Mouse (Mus musculus): Measurements from ENCODE around the gene Abcc6. TPM values are rescaled to one million over a fixed set of nuclear protein-coding genes. Genes with fewer than 3 reads are reported as not detected.

Abcc6 gene
- polyA plus RNA-seq, 1 experiment from 2014 or later, result 1.3 TPM

DNA sequence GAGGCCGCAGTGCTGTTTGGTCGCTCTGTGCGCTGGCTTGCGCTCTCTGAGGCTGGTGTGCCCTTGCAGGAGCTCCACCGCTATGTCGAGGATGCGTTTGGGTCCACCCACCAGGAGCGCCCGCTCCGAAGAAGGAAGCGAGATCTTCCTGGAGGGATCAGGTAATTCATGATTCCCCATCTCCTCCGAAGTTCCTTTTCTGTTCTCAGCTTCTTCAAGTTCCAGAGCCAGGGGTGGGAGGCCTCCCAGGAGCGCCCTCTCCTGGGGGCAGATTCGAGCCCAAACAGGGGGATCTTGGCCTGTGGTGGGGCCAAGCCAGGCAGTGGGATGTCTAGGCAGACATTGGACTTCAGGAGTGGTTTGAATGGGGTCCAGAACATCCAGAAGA, 105.7 kb downstream of the Abcc6 start:
- no peak for ATAC-seq (ENCODE audit: insufficient read depth, low FRiP score, low read depth)
- 28% methylated on average over 14 of the region's 14 CpGs for WGBS
- Histone ChIP-seq H3K36me3 (no peaks in the 10 kb centered on the region), H3K9ac (no peak overlapping the region), H3K27me3 (replicated peaks) (no peaks in the 10 kb centered on the region), H3K27ac (peak overlapping the region; percentile 94; the same call in 1 of the 2 replicates), H3K9me3 (no peaks in the 10 kb centered on the region), H3K4me1 (peaks cover 32% of the 10 kb centered on the region), H3K4me2 (peak overlapping the region; percentile 64), H3K4me3 (replicated peaks) (peak overlapping the region; percentile 47)

DNA sequence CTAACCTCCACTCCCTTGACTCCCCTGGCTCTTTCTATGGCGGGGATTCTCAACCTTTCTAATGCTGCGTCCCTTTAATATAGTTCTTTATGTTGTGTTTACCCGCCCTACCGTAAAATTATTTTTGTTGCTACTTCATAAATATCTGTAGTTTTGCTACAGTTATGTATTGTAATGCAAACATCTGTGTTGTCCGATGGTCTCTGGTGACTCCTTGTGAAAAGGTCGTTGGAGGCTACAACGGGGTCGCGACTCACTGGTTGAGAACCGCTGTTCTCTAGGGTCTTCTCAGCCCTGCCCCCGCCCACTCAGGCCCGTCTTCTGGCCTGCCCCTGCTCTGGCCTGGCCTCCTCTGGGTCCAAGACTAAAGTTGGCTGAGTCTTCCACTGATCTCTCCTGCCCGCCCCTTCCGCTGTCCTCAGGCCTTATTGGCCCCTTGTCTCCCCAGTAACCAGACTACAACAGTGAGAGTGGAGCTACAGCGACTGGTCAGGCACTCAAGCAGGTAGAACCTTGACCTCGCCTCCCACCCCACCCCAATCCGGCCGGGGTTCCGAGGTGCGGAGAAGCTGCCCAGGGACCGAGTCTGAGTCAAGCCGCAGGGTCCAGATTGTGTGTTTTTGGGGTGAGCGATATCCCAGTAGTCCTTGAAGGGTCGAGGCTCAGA, 106.2 kb downstream of the Abcc6 start, which contains the start of gene Ccdc114:
Gene Ccdc114 (plus strand): TSS at position 311 of the 667 bp plus-strand sequence.
- WGBS, result 9% methylated on average over 24 of the region's 24 CpGs
- peak; percentile 66 for ATAC-seq (ENCODE audit: insufficient read depth, low FRiP score, low read depth)
- H3K9ac ChIP-seq, result no peak within 1 kb of the TSS; the same call in 1 of the 2 replicates
- peak within 1 kb of the TSS; percentile 94 for H3K27ac ChIP-seq
- peaks cover 37% of the 10 kb centered on the region for H3K4me1 ChIP-seq
- no peaks in the 10 kb centered on the region for H3K27me3 ChIP-seq (replicated peaks)
- H3K9me3 ChIP-seq, result no peaks in the 10 kb centered on the region
- H3K4me2 ChIP-seq, result peak within 1 kb of the TSS; percentile 64
- no peaks in the 10 kb centered on the region for H3K36me3 ChIP-seq
- peak within 1 kb of the TSS; percentile 47 for H3K4me3 ChIP-seq (replicated peaks)

- peaks cover 38% of the 10 kb centered on the region for H3K4me1 ChIP-seq
Measured at GRCm38 (mm10) chr7:45922928-45923761, 107.0 kb downstream of the Abcc6 start.

GRCm38 (mm10) chr7:45921950-45922600, 108.0 kb downstream of the Abcc6 start:
- Histone ChIP-seq H3K4me1 (peaks cover 49% of the 10 kb centered on the region), H3K4me3 (replicated peaks) (no peak overlapping the region; the same call in 1 of the 2 replicates), H3K36me3 (peaks cover 3% of the 10 kb centered on the region; the same call in 1 of the 2 replicates), H3K27me3 (replicated peaks) (no peaks in the 10 kb centered on the region), H3K4me2 (peak overlapping the region; percentile 64), H3K9me3 (no peaks in the 10 kb centered on the region), H3K9ac (no peak overlapping the region), H3K27ac (peak overlapping the region; percentile 94)
- no peak for ATAC-seq (ENCODE audit: insufficient read depth, low FRiP score, low read depth)
- WGBS, result 78% methylated on average over 12 of the region's 12 CpGs

More at GRCm38 (mm10) chr7:45922928-45923761, 107.0 kb downstream of the Abcc6 start:
- Histone ChIP-seq H3K4me2 (peak overlapping the region; percentile 64), H3K9me3 (no peaks in the 10 kb centered on the region), H3K9ac (no peak overlapping the region; the same call in 1 of the 2 replicates), H3K27ac (peak overlapping the region; percentile 94), H3K27me3 (replicated peaks) (no peaks in the 10 kb centered on the region), H3K4me3 (replicated peaks) (peak overlapping the region; percentile 47), H3K36me3 (0 out of 2 replicates have a peak, but pooled peaks cover under 1% of the 10 kb centered on the region)
- WGBS, result under 1% methylated on average over 37 of the region's 37 CpGs
- peak; percentile 87 for ATAC-seq (ENCODE audit: insufficient read depth, low FRiP score, low read depth)

- Histone ChIP-seq H3K4me1 (peaks cover 54% of the 10 kb centered on the region), H3K4me3 (replicated peaks) (peak within 1 kb of the TSS; percentile 51), H3K27ac (peak within 1 kb of the TSS; percentile 94), H3K4me2 (peak within 1 kb of the TSS; percentile 64), H3K9me3 (no peaks in the 10 kb centered on the region), H3K9ac (peak within 1 kb of the TSS; percentile 38), H3K27me3 (replicated peaks) (no peaks in the 10 kb centered on the region), H3K36me3 (peaks cover 3% of the 10 kb centered on the region; the same call in 1 of the 2 replicates)
- no peak for ATAC-seq (ENCODE audit: insufficient read depth, low FRiP score, low read depth)
- WGBS, result 15% methylated on average over 9 of the region's 9 CpGs
Measured at GRCm38 (mm10) chr7:45921242-45921621, 108.9 kb downstream of the Abcc6 start, which contains the start of gene Emp3. Gene Emp3, minus strand, starts transcription at chr7:45921404.

GRCm38 (mm10) chr7:45920583-45921241, 109.4 kb downstream of the Abcc6 start:
- peaks cover 59% of the 10 kb centered on the region for H3K4me1 ChIP-seq
- ATAC-seq (ENCODE audit: insufficient read depth, low FRiP score, low read depth), result no peak
- no peaks in the 10 kb centered on the region for H3K9me3 ChIP-seq
- peak overlapping the region; percentile 94 for H3K27ac ChIP-seq
- H3K27me3 ChIP-seq (replicated peaks), result no peaks in the 10 kb centered on the region
- 18% methylated on average over 9 of the region's 9 CpGs for WGBS
- peaks cover 3% of the 10 kb centered on the region; the same call in 1 of the 2 replicates for H3K36me3 ChIP-seq
- peak overlapping the region; percentile 38 for H3K9ac ChIP-seq
- peak overlapping the region; percentile 51 for H3K4me3 ChIP-seq (replicated peaks)
- H3K4me2 ChIP-seq, result peak overlapping the region; percentile 64

- peak overlapping the region; percentile 94; the same call in 1 of the 2 replicates for H3K27ac ChIP-seq
- no peak overlapping the region for H3K9ac ChIP-seq
- peak overlapping the region; percentile 51 for H3K4me3 ChIP-seq (replicated peaks)
- H3K4me2 ChIP-seq, result peak overlapping the region; percentile 64
- WGBS, result 54% methylated on average over 4 of the region's 4 CpGs
- peaks cover 67% of the 10 kb centered on the region for H3K4me1 ChIP-seq
- H3K27me3 ChIP-seq (replicated peaks), result no peaks in the 10 kb centered on the region
- no peaks in the 10 kb centered on the region for H3K9me3 ChIP-seq
- ATAC-seq (ENCODE audit: insufficient read depth, low FRiP score, low read depth), result no peak
- H3K36me3 ChIP-seq, result peaks cover 3% of the 10 kb centered on the region; the same call in 1 of the 2 replicates
Measured at GRCm38 (mm10) chr7:45919761-45920160, 110.3 kb downstream of the Abcc6 start.

- peak overlapping the region; percentile 94; the same call in 1 of the 2 replicates for H3K27ac ChIP-seq
- peaks cover 66% of the 10 kb centered on the region for H3K4me1 ChIP-seq
- H3K9ac ChIP-seq, result no peak overlapping the region
- no peaks in the 10 kb centered on the region for H3K27me3 ChIP-seq (replicated peaks)
- H3K9me3 ChIP-seq, result no peaks in the 10 kb centered on the region
- 68% methylated on average over 14 of the region's 14 CpGs for WGBS
- H3K4me2 ChIP-seq, result peak overlapping the region; percentile 64
- no peak for ATAC-seq (ENCODE audit: insufficient read depth, low FRiP score, low read depth)
- H3K4me3 ChIP-seq (replicated peaks), result 0 out of 2 replicates have a peak overlapping the region, but pooled peaks have one; percentile 51
- H3K36me3 ChIP-seq, result peaks cover 3% of the 10 kb centered on the region; the same call in 1 of the 2 replicates
Measured at GRCm38 (mm10) chr7:45919083-45919671, 110.9 kb downstream of the Abcc6 start.

DNA sequence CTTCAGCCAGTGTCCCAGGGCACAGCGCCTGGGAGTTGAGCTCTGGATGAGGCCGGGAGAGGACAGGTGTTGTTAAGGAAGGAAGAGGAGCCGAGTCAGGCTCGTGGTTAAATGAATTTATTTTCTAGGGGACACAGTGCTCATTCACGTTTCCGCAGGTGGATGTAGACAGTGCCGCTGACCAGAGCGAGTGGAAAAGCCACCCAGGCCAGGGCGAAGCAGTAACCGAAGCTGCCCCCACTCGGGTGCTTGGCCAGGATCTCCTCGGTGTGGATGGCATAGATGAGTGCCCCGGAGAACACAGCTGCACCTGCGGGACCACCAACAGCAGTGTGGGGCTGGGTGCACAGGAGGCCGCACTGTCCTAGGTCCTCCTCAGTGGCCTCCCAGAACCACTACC, 112.2 kb downstream of the Abcc6 start:
- Histone ChIP-seq H3K4me3 (replicated peaks) (no peak overlapping the region), H3K9me3 (no peaks in the 10 kb centered on the region), H3K27ac (peak overlapping the region; percentile 94), H3K27me3 (replicated peaks) (no peaks in the 10 kb centered on the region), H3K4me2 (peak overlapping the region; percentile 55; the same call in 1 of the 2 replicates), H3K4me1 (peaks cover 65% of the 10 kb centered on the region), H3K36me3 (peaks cover 3% of the 10 kb centered on the region; the same call in 1 of the 2 replicates), H3K9ac (no peak overlapping the region)
- ATAC-seq (ENCODE audit: insufficient read depth, low FRiP score, low read depth), result no peak
- 74% methylated on average over 15 of the region's 15 CpGs for WGBS

All from stomach, embryonic 15.5 days (tissue).